Mouse (Mus musculus) midbrain, embryonic 15.5 days (tissue): ENCODE results near the gene Nudt9. TPM values are rescaled to one million over a fixed set of nuclear protein-coding genes. Genes with fewer than 3 reads are reported as not detected.

Experiments used
- ATAC-seq: fragments of 200-750 bp; cut with Nextera tagmentation; replicated peaks from 2 replicates; pipeline ENCODE4 v1.8.0; 2017; ENCODE audit warnings: moderate TSS enrichment
- H3K27ac ChIP-seq: fragments of 300-500 bp; sonication (generic); 2 replicates; pipeline ENCODE4 v1.5.1; 2015; ENCODE audit warnings: mild to moderate bottlenecking, inconsistent platforms
- H3K27me3 ChIP-seq: fragments of 300-500 bp; sonication (generic); replicated peaks from 2 replicates; pipeline ENCODE4 v1.6.1; 2015; ENCODE audit warnings: inconsistent platforms
- H3K36me3 ChIP-seq: fragments of 300-500 bp; sonication (generic); replicated peaks from 2 replicates; pipeline ENCODE4 v1.6.1; 2015; ENCODE audit warnings: inconsistent platforms
- H3K4me1 ChIP-seq: fragments of 300-500 bp; sonication (generic); 2 replicates; pipeline ENCODE4 v1.6.1; 2015; ENCODE audit warnings: inconsistent platforms
- H3K4me2 ChIP-seq: fragments of 300-500 bp; sonication (generic); 2 replicates; pipeline ENCODE4 v1.6.1; 2015; ENCODE audit warnings: inconsistent platforms, mild to moderate bottlenecking, moderate library complexity
- H3K4me3 ChIP-seq: fragments of 300-500 bp; sonication (generic); 2 replicates; pipeline ENCODE4 v1.5.1; 2015; ENCODE audit warnings: mild to moderate bottlenecking, inconsistent platforms
- H3K9ac ChIP-seq: fragments of 300-500 bp; sonication (generic); 2 replicates; pipeline ENCODE4 v1.6.1; 2015; ENCODE audit warnings: mild to moderate bottlenecking, inconsistent platforms
- H3K9me3 ChIP-seq: fragments of 300-500 bp; sonication (generic); 2 replicates; pipeline ENCODE4 v1.6.1; 2016; ENCODE audit warnings: inconsistent platforms
- WGBS: fragments of 180-500 bp; shearing (Covaris S2); methylation state at CpG from one replicate; pipeline ENCODE4 v1.1.7; 2015; ENCODE audit warnings: mixed read lengths; 5-methylcytosine and 5-hydroxymethylcytosine counted together
- polyA plus RNA-seq: library from polyadenylated mRNA; unstranded; fragments of >200 nt; fragmentation: Nextera tagmentation; extraction: Ambion mirVana; gene quantifications from 2 replicates; pipeline ENCODE4 v1.2.1, GENCODE M21; 2015

The Nudt9 gene
- polyA plus RNA-seq, 1 experiment from 2014 or later, result 60.5 TPM

- no peak for ATAC-seq
- no peak overlapping the region for H3K9ac ChIP-seq
Observed at GRCm38 (mm10) chr5:104042906-104043305, 3.2 kb upstream of the Nudt9 start.

GRCm38 (mm10) chr5:104043704-104044103 lies 2.4 kb upstream of the Nudt9 start:
- no peak for ATAC-seq
- no peak overlapping the region for H3K27ac ChIP-seq
- 54% methylated on average over 2 of the region's 2 CpGs for WGBS
- H3K9me3 ChIP-seq, result no peaks in the 10 kb centered on the region
- no peaks in the 10 kb centered on the region for H3K27me3 ChIP-seq
- no peaks in the 10 kb centered on the region for H3K36me3 ChIP-seq
- H3K9ac ChIP-seq, result no peak overlapping the region
- H3K4me3 ChIP-seq, result no peak overlapping the region
- H3K4me1 ChIP-seq, result peaks cover 17% of the 10 kb centered on the region
- H3K4me2 ChIP-seq, result no peak overlapping the region

More at GRCm38 (mm10) chr5:104042906-104043305, 3.2 kb upstream of the Nudt9 start:
- H3K27me3 ChIP-seq, result no peaks in the 10 kb centered on the region
- no peak overlapping the region for H3K27ac ChIP-seq
- H3K36me3 ChIP-seq, result no peaks in the 10 kb centered on the region
- peaks cover 13% of the 10 kb centered on the region for H3K4me1 ChIP-seq
- no peak overlapping the region for H3K4me3 ChIP-seq
- no peaks in the 10 kb centered on the region for H3K9me3 ChIP-seq
- 80% methylated on average over 2 of the region's 2 CpGs for WGBS
- H3K4me2 ChIP-seq, result no peak overlapping the region

GRCm38 (mm10) chr5:104047200-104048105 lies 1.3 kb downstream of the Nudt9 start:
- Histone ChIP-seq H3K36me3 (peaks cover 11% of the 10 kb centered on the region; the same call in 1 of the 2 replicates), H3K4me2 (peak overlapping the region; percentile 62), H3K9ac (peak overlapping the region; percentile 63), H3K27ac (peak overlapping the region; percentile 78), H3K4me1 (peaks cover 17% of the 10 kb centered on the region), H3K9me3 (no peaks in the 10 kb centered on the region), H3K27me3 (no peaks in the 10 kb centered on the region), H3K4me3 (peak overlapping the region; percentile 71)
- whole genome bisulfite sequencing, result 12% methylated on average over 19 of the region's 19 CpGs
- no peak; the same call in none of the 2 replicates for ATAC-seq

- Histone ChIP-seq H3K4me1 (peaks cover 17% of the 10 kb centered on the region), H3K9me3 (no peaks in the 10 kb centered on the region), H3K4me2 (peak overlapping the region; percentile 62), H3K9ac (no peak overlapping the region), H3K27ac (no peak overlapping the region), H3K27me3 (no peaks in the 10 kb centered on the region), H3K36me3 (peaks cover 11% of the 10 kb centered on the region; the same call in 1 of the 2 replicates), H3K4me3 (no peak overlapping the region)
- WGBS, result 63% methylated on average over 4 of the region's 4 CpGs
- ATAC-seq, result no peak
Observed at GRCm38 (mm10) chr5:104048139-104048538, 2.0 kb downstream of the Nudt9 start.

- no peak overlapping the region for H3K9ac ChIP-seq
- no peak overlapping the region for H3K4me3 ChIP-seq
- H3K36me3 ChIP-seq, result peaks cover 11% of the 10 kb centered on the region; the same call in 1 of the 2 replicates
- H3K27ac ChIP-seq, result no peak overlapping the region
- H3K9me3 ChIP-seq, result no peaks in the 10 kb centered on the region
- H3K27me3 ChIP-seq, result no peaks in the 10 kb centered on the region
- WGBS, result 57% methylated on average over 8 of the region's 8 CpGs
- ATAC-seq, result no peak
- no peak overlapping the region for H3K4me2 ChIP-seq
- peaks cover 4% of the 10 kb centered on the region for H3K4me1 ChIP-seq
Observed at GRCm38 (mm10) chr5:104052956-104053355, 6.8 kb downstream of the Nudt9 start.

GRCm38 (mm10) chr5:104054938-104055337 lies 8.8 kb downstream of the Nudt9 start:
- no peaks in the 10 kb centered on the region for H3K27me3 ChIP-seq
- no peaks in the 10 kb centered on the region for H3K9me3 ChIP-seq
- no peak overlapping the region for H3K4me2 ChIP-seq
- peaks cover 11% of the 10 kb centered on the region; the same call in 1 of the 2 replicates for H3K36me3 ChIP-seq
- no peak overlapping the region for H3K4me3 ChIP-seq
- no peaks in the 10 kb centered on the region for H3K4me1 ChIP-seq
- no peak overlapping the region for H3K27ac ChIP-seq
- no peak overlapping the region for H3K9ac ChIP-seq
- WGBS, result 94% methylated on average over 4 of the region's 4 CpGs
- no peak for ATAC-seq

- no peak overlapping the region for H3K27ac ChIP-seq
- H3K9me3 ChIP-seq, result no peaks in the 10 kb centered on the region
- H3K36me3 ChIP-seq, result peaks cover 14% of the 10 kb centered on the region; the same call in 1 of the 2 replicates
- no peak overlapping the region for H3K9ac ChIP-seq
- no peaks in the 10 kb centered on the region for H3K27me3 ChIP-seq
- ATAC-seq, result no peak
- H3K4me3 ChIP-seq, result no peak overlapping the region
- no peak overlapping the region for H3K4me2 ChIP-seq
- 94% methylated on average over 4 of the region's 4 CpGs for WGBS
- H3K4me1 ChIP-seq, result no peaks in the 10 kb centered on the region
Observed at GRCm38 (mm10) chr5:104055816-104056215, 9.7 kb downstream of the Nudt9 start.

GRCm38 (mm10) chr5:104056295-104056694 lies 10.2 kb downstream of the Nudt9 start:
- 81% methylated on average over 7 of the region's 7 CpGs for WGBS
- Histone ChIP-seq H3K9me3 (no peaks in the 10 kb centered on the region), H3K4me3 (no peak overlapping the region), H3K4me1 (no peaks in the 10 kb centered on the region), H3K27ac (no peak overlapping the region), H3K9ac (no peak overlapping the region), H3K4me2 (no peak overlapping the region), H3K36me3 (peaks cover 11% of the 10 kb centered on the region; the same call in 1 of the 2 replicates), H3K27me3 (no peaks in the 10 kb centered on the region)
- ATAC-seq, result no peak

GRCm38 (mm10) chr5:104058021-104058420 lies 11.9 kb downstream of the Nudt9 start:
- H3K9me3 ChIP-seq, result no peaks in the 10 kb centered on the region
- H3K4me1 ChIP-seq, result no peaks in the 10 kb centered on the region
- no peak overlapping the region for H3K9ac ChIP-seq
- H3K27ac ChIP-seq, result no peak overlapping the region
- H3K4me2 ChIP-seq, result no peak overlapping the region
- ATAC-seq, result no peak
- no peak overlapping the region for H3K4me3 ChIP-seq
- no peaks in the 10 kb centered on the region for H3K27me3 ChIP-seq
- peaks cover 10% of the 10 kb centered on the region for H3K36me3 ChIP-seq
- WGBS, result 64% methylated on average over 15 of the region's 15 CpGs

- H3K27ac ChIP-seq, result no peak overlapping the region
- 76% methylated on average over 9 of the region's 9 CpGs for WGBS
- no peak overlapping the region for H3K4me3 ChIP-seq
- H3K4me2 ChIP-seq, result no peak overlapping the region
- H3K9ac ChIP-seq, result no peak overlapping the region
- no peaks in the 10 kb centered on the region for H3K4me1 ChIP-seq
- no peaks in the 10 kb centered on the region for H3K9me3 ChIP-seq
- peaks cover 10% of the 10 kb centered on the region for H3K36me3 ChIP-seq
- no peak for ATAC-seq
- no peaks in the 10 kb centered on the region for H3K27me3 ChIP-seq
Observed at GRCm38 (mm10) chr5:104059628-104060027, 13.5 kb downstream of the Nudt9 start.

- peaks cover 13% of the 10 kb centered on the region for H3K36me3 ChIP-seq
- no peaks in the 10 kb centered on the region for H3K4me1 ChIP-seq
- 85% methylated on average over 5 of the region's 5 CpGs for WGBS
- no peak overlapping the region for H3K4me3 ChIP-seq
- H3K9me3 ChIP-seq, result no peaks in the 10 kb centered on the region
- no peak overlapping the region for H3K27ac ChIP-seq
- no peaks in the 10 kb centered on the region for H3K27me3 ChIP-seq
- no peak for ATAC-seq
- H3K4me2 ChIP-seq, result no peak overlapping the region
- H3K9ac ChIP-seq, result no peak overlapping the region
Observed at GRCm38 (mm10) chr5:104060429-104060828, 14.3 kb downstream of the Nudt9 start.

GRCm38 (mm10) chr5:104061936-104062772 lies 16.0 kb downstream of the Nudt9 start:
- Histone ChIP-seq H3K27me3 (no peaks in the 10 kb centered on the region), H3K4me1 (no peaks in the 10 kb centered on the region), H3K4me3 (no peak overlapping the region), H3K4me2 (no peak overlapping the region), H3K27ac (no peak overlapping the region), H3K36me3 (peaks cover 13% of the 10 kb centered on the region), H3K9me3 (no peaks in the 10 kb centered on the region), H3K9ac (no peak overlapping the region)
- ATAC-seq, result no peak
- WGBS, result 73% methylated on average over 13 of the region's 13 CpGs
